Mouse (Mus musculus) kidney, adult 2 months (tissue): ENCODE results near the gene Rrp8.

Source experiments
- CTCF ChIP-seq: fragments of 200-500 bp; conservative IDR thresholded peaks from 2 replicates; pipeline ENCODE4 v1.5.1; 2011; ENCODE audit warnings: low read depth, mild to moderate bottlenecking, control low read depth, low read length, moderate library complexity, mixed read lengths; ENCODE audit not compliant: insufficient read depth, insufficient read length
- POLR2A ChIP-seq: fragments of 200-500 bp; IDR thresholded peaks from one replicate; pipeline ENCODE4 v1.6.1; 2011; ENCODE audit warnings: low read depth, low read length, control low read depth

DNA sequence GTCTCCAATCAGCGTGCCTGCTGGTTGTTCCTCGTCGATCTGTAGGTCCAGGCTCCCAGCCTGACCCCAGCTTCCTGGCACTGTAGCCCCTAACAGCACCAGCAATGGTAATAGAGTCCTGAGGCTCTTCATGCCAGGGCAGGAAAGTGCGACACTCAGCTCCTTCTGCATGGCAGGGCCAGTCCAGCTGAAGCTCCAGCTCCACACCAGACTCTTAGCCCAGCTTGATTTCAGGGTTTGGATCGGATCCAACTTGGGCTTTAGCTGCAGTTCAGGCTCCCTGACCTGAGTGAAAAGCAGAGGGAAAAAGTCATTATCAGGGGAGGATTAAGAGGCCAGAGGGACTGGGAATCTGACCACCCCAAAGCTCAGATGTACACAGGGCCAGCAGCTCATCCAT lies 35.9 kb upstream of the Rrp8 start:
- no peak for TF ChIP-seq POLR2A
- TF ChIP-seq CTCF = no peak
